Mouse (Mus musculus) left cerebral cortex, postnatal 10 days (tissue): ENCODE data around the gene A4gnt. TPM values are rescaled to one million over a fixed set of nuclear protein-coding genes. Genes with fewer than 3 reads are reported as not detected.
"Not testable (repeated sequence)": the region's sequence is repeated elsewhere in the genome, so short reads cannot be mapped to it uniquely, and the experiment has no call there.

ENCODE experiments used
- DNase-seq, 2 experiments: peaks; one replicate each; pipeline ENCODE4 v3.0.0; 2021 to 2022; ENCODE audit warnings: low spot score in 2 of 2, mixed read lengths in 1 of 2; ENCODE audit errors: extremely low spot score in 1 of 2
- intact Hi-C: fragments of 180-260 bp; cut with DNase I; formaldehyde crosslinking; loops from one replicate; pipeline ENCODE4 v1.15.1; 2025
- total RNA-seq, 2 experiments: library from RNA; stranded (reverse); gene quantifications; 2 replicates each; pipeline ENCODE4 v1.2.3; 2021

The A4gnt gene
- total RNA-seq = not detected

DNA sequence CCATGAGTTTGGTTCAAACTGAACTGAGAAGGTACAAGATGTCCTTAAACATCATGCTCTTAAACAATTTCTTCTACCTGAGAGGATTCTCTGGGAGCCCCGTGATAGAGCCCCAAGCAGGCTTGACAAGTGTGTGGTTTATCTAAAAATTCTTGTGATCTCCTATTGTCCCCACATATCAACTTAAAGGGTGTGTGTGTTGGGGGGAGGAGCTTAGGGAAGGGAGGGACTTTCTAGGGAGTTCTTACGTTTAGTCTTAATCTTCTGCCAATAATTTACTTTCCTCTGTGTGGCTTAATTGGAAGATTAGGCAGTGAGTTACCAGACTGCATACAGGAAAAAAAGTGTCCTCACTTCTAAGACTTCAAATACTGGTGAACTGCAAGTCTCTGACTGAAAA, at the start of gene A4gnt:
A4gnt (plus strand) TSS at position 301 of the 400 bp plus-strand sequence.
- no peak for DNase-seq
- intact Hi-C loops = no loop called here

DNA sequence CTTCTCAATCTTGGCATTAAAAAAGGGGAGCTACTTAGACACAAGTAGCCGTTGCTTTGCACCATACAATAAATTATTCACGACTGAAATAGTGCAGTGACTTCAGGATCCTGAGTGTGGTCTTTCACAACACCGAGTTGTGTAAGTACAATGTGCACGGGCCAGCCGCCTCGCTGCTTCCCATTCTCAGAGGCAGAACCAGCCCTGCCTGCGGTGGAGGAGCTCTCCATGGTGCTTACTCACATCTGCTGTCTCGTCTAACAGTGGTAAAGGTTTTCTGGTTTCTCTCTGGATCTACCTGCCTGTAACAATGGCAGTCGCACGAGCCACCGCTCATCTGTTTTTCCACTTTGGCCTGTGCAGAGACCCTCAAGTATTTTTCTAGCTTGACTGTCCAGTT, 48.6 kb upstream of the A4gnt start:
- intact Hi-C loops = no loop called here
- DNase-seq = peak in 1 of 2 experiments; percentile 44

DNA sequence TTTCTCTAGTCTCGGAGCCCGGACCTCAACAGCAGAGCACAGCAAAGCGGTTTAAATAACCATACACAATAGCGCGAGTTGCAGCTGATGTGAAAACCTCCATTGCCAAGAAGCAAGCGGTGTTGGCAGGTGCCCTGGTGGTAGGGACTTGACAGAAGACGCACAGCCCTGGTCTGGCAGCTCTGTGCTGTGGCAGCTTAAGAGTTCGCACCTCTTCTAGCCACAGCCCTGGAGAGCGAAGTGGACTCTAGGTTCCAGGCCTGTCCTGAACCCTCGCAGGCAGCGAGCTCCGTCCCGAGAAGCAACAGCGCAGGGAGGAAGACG, 44.3 kb upstream of the A4gnt start:
- no peak for DNase-seq
- intact Hi-C loops = no loop called here

DNA sequence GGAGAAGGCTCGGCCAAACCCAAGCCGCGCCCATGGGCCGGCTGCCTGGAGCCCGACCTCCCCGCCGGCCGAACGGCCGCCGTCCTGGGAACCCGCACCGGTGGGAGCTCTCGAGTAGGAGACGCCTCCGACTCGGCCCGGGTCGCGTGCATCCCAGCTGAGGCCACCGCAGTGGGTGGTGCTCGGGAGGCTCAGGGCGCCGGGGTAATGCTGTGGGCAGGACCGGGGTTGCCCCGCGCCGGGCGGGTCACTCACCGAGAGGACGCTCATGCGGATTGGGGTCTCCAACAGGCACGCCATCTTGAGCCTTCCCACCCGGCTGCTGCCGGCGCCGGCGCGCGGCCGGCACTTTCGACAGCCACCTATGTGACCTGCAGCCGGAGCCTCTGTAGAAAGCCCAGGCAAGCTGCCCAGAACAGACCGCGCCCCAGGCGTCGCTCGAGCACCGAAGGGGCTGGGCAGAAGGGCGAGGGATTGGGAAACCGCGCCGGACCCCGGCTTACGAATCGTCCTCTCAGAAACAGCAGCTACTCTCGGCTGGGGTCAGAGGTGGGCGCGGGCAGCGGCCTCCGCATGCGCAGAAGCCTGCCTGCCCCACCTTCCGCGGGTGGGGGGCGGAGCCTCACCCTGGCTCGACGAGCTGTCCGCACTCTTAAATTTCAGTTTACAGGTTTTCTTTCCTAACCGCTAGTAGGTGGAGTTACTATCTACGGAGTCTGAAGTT, 43.8 kb upstream of the A4gnt start, which contains the start of gene Armc8:
Armc8 (minus strand) TSS at position 553 of the 724 bp plus-strand sequence.
- DNase-seq = peak; percentile 84 to 94
- intact Hi-C loops = no loop called here

DNA sequence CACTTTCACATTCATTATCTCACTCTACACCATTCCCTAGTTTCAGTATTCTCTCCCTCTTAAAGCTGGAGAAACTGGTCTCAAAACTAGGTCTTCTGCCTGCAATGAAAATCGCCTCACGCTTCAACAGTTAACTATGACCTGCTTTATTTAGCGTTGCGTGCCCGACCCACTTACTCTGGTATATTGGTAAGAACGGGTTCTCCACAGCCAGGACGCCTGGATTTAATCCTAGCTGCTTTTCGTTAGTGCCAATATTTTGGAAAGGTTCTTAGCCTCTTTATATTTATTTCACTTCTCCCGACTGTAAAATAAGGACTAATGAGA, 43.3 kb upstream of the A4gnt start:
- intact Hi-C loops = no loop called here
- DNase-seq = no peak

DNA sequence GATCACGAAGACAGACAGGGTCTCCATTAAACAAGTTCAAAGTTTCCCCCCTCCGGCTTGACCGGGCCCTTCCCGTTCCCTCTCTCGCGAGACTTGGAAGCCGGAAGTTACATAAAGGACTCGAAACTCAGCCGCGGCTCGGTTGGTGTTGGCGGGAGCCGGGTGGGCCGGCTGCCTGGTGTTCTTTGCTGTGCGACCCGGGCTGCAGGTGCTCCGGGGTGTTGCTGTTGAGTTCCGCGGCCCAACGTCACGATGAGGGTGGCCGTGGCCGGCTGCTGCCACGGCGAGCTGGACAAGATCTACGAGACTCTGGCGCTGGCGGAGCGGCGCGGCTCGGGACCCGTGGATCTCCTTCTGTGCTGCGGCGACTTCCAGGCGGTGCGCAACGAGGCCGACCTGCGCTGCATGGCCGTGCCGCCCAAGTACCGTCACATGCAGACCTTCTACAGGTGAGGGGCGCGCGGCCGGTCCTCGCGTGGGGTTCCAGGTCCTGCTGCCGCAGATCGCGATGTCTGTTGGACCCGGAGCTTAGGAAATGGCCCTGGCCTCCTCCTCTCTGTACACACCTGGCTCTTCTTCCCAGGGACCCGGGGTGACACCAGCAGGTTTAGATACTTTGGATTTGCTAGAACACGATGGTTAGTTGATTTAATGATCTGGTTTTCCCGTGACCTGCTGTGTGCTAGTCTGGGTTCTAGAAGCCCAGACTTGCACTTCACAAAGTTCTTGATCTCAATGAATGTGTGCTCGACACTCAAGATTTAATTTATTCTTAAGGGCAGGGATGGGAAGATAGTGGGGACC, 36.4 kb upstream of the A4gnt start, which contains the start of gene Dbr1:
Dbr1 (plus strand) TSS at position 123 of the 804 bp plus-strand sequence.
- DNase-seq = peak; percentile 93 to 96
- intact Hi-C loops = no loop called here

DNA sequence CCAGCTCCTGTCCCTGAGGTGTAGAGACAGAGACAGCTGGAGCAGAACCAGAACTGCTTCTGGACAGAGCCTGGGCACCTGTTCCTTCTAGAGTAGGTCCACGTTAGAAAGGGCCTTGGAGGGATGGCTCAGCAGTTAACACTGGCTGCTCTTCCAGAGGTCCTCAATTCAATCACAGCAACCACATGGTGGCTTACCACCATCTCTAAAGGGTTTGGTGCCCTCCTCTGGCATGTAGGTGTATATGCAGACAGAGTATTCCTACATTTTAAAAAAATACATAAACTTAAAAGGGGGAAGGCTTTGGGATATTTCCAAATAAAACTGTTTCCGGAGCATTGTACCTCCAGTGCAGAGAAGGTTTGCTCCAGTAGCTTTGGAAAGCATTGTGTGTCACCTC, 31.6 kb upstream of the A4gnt start:
- intact Hi-C loops = no loop called here
- DNase-seq = no peak

DNA sequence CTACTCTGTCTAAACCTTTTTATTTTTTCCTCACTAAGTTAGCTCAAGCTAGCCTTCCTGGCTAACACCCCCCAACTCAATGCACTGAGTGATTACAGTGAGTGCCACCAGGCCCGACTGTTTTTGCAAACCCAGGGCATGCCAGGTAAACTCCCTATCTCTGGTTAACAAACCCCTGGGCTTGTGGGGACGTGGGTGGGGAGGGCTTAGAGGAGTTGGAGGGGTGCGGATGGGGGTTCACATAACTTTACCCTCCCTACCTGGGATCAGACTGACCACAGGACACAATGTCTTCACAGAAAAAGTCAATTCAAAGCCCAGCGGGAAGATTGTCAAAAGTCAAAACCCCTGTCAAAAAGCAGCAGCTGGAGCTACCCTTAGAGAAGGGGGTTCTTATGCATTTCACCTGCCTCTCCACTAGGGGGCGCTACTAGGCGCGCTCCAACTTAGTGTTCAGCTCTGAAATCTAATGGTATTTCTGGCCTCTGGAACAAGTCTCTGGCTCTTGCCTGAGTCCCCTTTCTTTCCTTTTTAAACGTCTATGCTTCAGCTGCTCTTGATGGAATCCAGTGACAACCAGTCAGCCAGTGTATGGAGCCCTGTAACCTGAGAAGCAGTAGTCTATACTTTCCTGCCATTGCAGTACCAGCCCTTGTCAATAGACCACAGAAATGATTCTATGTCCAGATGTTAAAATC, 24.6 kb upstream of the A4gnt start:
- intact Hi-C loops = loop anchor here (5.0 kb wide), 2 partner anchors 40 to 75 kb away; partner anchors contain the start of gene Dzip1l

DNA sequence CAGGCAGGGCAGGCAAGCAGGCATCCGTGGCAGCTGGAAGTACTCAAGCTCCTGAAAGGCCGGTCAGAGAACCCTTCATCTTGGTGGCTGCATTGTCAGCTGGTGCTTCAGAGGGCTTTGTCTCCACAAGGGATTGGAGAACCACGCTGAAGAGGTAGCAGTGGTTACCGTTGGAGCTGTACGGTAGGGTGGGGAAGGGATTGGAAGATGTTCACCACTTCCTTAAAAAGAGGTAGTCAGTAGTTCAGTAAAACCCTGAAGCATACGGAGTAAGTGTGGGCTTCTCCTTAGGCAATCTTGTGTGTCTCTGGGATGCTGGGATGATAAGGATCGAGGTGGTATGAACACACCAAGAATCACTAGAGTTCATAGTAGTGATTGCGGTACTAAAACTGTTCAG, 21.2 kb upstream of the A4gnt start:
- intact Hi-C loops = no loop called here
- no peak for DNase-seq

More for the DNA sequence above, 24.6 kb upstream of the A4gnt start:
- DNase-seq = peak in 1 of 2 experiments; percentile 51

DNA sequence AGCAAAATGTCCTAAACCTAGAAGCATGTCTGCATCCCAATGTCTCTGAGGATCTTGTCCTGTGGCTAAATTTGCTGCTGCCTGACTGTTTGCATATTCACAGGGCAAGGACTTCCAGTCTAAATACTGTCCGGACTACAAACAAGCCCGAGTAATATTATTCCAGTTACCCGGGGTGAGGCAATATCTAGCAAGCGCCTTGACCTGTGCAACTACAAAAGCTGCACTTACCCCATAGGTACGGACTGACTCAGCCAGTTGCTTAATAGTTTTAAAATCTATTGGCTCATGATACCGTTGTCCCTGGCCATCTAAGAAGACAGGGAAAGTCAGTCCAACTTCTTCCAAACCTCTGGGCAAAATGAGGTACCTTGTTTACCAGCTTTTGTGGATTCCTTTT, 13.2 kb upstream of the A4gnt start:
- DNase-seq, intact Hi-C loops: not testable (repeated sequence)

DNA sequence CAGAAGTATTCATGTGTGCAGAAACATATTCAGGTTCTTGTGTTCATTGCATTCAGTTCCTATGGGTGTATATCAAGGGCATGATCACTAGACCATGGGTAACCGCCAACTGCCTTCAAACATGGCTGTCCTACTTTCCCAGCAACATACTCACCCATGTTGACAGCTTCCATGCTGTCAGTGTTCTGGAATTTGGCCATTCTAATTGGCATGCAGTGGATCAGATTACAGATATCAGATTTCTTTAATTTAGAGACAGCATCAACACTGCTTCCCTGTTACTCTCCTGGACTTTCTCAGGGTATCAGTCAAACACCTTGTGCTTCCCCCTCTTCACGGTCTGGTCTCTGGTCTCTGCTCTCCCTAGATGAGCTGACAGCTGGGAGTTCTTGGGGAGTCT, 8.7 kb upstream of the A4gnt start:
- intact Hi-C loops = no loop called here
- no peak for DNase-seq

DNA sequence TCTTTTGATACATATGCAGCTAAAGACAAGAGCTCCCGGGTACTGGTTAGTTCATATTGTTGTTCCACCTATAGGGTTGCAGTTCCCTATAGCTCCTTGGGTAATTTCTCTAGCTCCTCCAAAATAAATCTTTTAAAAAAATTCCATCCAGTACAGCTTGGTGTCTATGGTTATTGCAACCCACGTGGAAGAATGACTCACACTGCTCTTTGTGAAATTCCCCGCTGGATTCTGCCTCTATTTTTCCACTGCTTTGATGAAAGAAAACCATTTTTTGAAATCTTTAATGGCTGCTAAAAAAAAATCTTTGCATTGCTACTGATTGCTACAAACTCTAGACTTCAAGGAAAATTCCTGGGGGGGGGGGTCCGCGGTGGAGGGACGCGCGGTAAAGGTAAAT, 7.4 kb downstream of the A4gnt start:
- intact Hi-C loops = no loop called here

DNA sequence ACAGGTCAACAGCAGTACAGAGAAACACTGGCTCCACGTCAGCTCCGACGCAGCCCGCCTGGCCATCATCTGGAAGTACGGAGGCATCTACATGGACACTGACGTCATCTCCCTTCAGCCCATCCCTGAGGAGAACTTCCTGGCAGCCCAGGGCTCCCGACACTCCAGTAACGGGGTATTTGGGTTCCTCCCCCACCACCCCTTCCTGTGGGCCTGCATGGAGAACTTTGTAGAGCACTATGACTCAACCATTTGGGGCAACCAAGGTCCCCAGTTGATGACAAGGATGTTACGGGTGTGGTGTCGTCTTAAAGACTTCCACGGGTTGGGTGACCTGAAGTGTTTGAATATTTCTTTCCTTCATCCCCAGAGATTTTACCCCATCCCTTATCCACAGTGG, 7.9 kb downstream of the A4gnt start:
- no peak for DNase-seq
- intact Hi-C loops = no loop called here

More for the DNA sequence above, 7.4 kb downstream of the A4gnt start:
- no peak for DNase-seq

DNA sequence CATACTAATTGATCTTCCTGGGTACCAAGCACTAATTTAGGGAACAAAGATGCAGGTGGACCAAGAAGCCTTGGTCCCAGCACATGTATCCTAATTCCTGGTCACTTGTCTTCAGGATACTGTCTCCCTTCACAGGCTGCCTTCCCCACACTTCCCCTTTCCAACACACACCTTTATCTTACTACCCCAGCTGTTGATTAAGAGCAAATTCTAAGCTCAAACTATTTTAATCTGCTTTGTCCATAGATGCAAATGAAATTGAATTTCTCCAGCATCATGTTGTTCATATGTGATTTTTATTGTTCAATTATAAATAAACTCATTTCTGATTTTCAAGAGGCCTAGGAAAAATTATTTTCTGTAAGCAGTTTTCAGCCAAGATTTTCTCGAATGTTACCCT, 9.7 kb downstream of the A4gnt start:
- intact Hi-C loops = no loop called here
- DNase-seq = no peak

DNA sequence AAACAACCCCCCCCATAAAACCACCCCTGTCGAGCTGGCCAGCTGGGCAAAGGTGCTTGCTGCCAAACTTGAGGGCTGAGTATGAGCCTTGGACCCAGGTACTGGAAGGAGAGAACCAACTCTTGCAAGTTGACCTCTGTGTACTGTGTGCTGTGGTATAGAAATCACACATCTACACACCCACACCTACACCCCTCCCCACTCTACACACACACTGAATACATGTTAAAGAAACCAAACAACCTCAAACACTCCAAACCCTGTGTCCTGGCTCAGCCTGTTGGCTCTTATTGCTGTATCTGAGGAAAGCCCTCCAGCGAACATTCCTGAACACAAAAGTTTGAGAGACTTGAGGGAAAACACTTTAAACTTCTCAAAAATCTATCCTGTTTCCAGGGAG, 10.7 kb downstream of the A4gnt start:
- intact Hi-C loops = no loop called here
- no peak for DNase-seq

DNA sequence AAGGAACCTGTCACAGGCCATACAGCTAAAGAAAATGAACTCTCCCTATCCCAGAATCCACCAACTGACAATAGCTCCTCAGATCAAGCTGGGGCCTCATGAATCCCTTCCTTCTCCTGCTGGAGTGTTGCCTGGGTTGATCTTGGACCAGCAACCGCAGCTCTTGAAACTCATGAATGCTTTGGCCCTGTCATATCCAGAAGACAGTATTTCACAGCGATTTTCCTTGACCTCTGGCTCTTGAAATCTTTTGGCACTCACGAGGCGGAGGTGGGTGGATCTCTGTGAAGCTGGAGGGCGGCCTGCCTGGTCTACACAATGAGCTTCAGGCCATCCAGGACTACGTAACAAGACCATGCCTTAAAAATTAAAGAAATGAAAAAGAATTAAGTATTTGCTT, 11.8 kb downstream of the A4gnt start:
- intact Hi-C loops = no loop called here
- DNase-seq = no peak

DNA sequence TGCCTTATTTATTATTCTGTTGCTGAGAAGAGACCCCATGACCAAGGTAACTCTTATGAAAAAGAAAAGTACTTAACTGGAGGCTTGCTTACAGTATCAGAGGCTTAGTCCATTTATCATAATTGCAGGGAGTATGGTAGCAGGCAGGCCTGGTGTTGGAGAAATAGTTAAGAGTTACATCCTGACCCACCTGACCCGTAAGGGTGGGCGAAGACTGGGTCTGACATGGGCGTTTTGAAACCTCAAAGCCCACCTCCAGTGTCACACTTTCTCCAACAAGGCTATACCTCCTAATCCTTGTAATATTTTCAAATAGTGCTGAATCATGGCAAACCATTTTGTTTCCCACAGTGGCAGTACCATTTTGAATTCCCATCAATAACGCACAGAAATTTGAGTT, 16.3 kb downstream of the A4gnt start:
- no peak for DNase-seq
- intact Hi-C loops = loop anchor here (5.0 kb wide), 1 partner anchor 41 kb away; no protein-coding TSS in a partner anchor

DNA sequence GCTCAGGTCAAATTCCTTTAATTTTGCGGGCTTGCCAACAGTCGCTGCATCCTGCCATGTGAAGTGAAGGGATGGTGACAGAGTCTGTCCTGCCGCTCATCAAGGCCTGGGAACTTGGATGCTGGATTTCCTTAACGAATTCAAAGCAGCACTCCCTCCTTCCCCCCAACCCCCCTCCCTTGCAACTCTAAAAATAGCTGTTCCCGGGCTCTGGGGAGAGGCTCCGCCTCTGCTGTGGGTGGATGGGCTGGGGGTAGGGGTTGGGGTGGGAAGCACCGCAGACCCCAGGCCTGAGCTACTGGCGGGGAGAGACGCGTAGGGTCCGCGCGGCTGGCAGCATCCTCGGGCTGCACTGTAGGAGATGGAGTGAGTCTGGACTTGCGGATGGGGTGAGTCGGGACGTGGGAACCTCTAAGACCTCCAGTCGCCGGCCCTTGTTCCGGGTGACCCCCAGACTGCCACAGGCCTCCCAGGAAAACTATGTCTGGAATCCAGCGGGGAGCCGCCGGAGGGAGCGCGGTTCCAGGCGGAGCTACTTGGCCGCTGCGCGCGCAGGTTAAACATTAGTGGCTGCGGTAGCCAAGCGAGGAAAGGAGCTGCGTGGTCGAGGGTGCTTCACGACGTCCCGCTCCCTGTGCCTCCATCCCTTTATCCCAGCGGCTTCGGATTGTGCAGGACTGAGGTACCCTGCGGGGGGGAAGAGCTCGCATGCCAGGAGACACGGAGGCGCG, 17.1 kb downstream of the A4gnt start, which contains the start of gene Dzip1l:
Dzip1l (plus strand) TSS at position 216 of the 731 bp plus-strand sequence.
- intact Hi-C loops = loop anchor here (5.0 kb wide), 1 partner anchor 42 kb away; no protein-coding TSS in a partner anchor
- DNase-seq = peak; percentile 69 to 87

DNA sequence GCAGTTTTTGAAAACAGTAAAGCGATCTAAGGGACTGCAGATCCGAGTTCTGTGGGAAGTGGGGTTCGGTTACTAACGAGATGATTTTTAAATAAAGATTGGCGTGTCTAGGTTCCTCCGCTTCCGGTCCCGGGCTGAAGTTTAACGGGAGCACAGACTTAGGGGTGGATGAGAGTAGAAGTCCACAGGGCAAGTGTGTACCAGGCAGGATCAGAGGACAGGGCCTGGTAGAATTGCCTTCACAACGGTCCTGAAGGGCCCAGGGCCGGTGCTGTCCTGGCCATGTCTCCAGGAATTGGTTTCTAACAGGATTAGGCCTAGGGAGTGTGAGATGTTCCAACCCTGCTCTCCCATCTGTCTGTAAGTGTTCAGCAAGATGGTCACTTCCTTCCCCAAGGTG, 17.8 kb downstream of the A4gnt start:
- intact Hi-C loops = no loop called here
- DNase-seq = no peak
